Mouse (Mus musculus) forebrain, embryonic 10.5 days (tissue): ENCODE measurements around the gene Dpep3. TPM values are rescaled to one million over a fixed set of nuclear protein-coding genes. Genes with fewer than 3 reads are reported as not detected.
"Not testable (repeated sequence)": the region's sequence is repeated elsewhere in the genome, so short reads cannot be mapped to it uniquely, and the experiment has no call there.

Experiments used
- DNase-seq: peaks from one replicate; pipeline ENCODE4 v3.0.0-alpha.2; 2017; ENCODE audit warnings: low spot score; ENCODE audit errors: extremely low spot score
- H3K27ac ChIP-seq: fragments of 300-500 bp; sonication (generic); 2 replicates; pipeline ENCODE4 v1.5.1; 2016; ENCODE audit warnings: mild to moderate bottlenecking
- H3K27me3 ChIP-seq: fragments of 300-500 bp; sonication (generic); 2 replicates; pipeline ENCODE4 v1.6.1; 2016; ENCODE audit warnings: mild to moderate bottlenecking; ENCODE audit not compliant: poor library complexity, severe bottlenecking
- H3K36me3 ChIP-seq: fragments of 300-500 bp; sonication (generic); replicated peaks from 2 replicates; pipeline ENCODE4 v1.6.1; 2016; ENCODE audit warnings: mild to moderate bottlenecking, moderate library complexity
- H3K4me1 ChIP-seq: fragments of 300-500 bp; sonication (generic); 2 replicates; pipeline ENCODE4 v1.6.1; 2016
- H3K4me3 ChIP-seq: fragments of 300-500 bp; sonication (generic); 2 replicates; pipeline ENCODE4 v1.5.1; 2016; ENCODE audit warnings: mild to moderate bottlenecking, moderate library complexity
- H3K9me3 ChIP-seq: fragments of 300-500 bp; sonication (generic); 2 replicates; pipeline ENCODE4 v1.6.1; 2016; ENCODE audit warnings: mild to moderate bottlenecking, moderate library complexity
- WGBS: fragments of 180-500 bp; shearing (Covaris S2); methylation state at CpG from one replicate; pipeline ENCODE4 v1.1.7; 2016; 5-methylcytosine and 5-hydroxymethylcytosine counted together
- polyA plus RNA-seq: library from polyadenylated mRNA; unstranded; fragments of >200 nt; fragmentation: Nextera tagmentation; extraction: Ambion mirVana; gene quantifications from 2 replicates; pipeline ENCODE4 v1.2.1, GENCODE M21; 2016

Gene Dpep3
- not detected in 2 replicates for polyA plus RNA-seq

DNA sequence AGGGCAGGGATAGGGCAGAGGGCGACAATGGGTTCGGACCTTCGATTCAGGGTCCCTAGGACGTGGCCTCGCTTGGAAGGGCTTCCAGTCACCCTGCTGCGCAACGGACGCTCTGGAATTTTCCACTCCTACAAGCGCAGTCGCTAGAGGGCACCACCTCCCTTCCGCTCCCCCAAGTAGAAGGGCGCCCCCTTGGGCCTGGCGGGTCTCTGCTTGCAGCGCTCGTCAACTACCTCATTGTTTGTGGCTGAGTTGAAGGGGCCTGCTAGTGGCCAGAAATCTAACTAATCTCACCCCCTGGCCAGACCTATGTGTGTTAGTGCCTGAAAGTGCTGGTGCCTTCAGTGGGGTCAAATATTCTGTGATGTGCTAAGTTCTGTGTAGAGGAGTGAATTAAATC is at the start of gene Dpep3:
TSS of gene Dpep3 (minus strand) at position 105 of the 400 bp plus-strand sequence.
- no peaks in the 10 kb centered on the region for H3K36me3 ChIP-seq
- no peaks in the 10 kb centered on the region for H3K4me1 ChIP-seq
- WGBS, result 88% methylated on average over 15 of the region's 15 CpGs
- no peak for DNase-seq
- 0 out of 2 replicates have a peak, but pooled peaks cover 5% of the 10 kb centered on the region for H3K9me3 ChIP-seq
- H3K27ac ChIP-seq, result no peak within 1 kb of the TSS
- H3K27me3 ChIP-seq, result no peaks in the 10 kb centered on the region
- no peak within 1 kb of the TSS for H3K4me3 ChIP-seq

DNA sequence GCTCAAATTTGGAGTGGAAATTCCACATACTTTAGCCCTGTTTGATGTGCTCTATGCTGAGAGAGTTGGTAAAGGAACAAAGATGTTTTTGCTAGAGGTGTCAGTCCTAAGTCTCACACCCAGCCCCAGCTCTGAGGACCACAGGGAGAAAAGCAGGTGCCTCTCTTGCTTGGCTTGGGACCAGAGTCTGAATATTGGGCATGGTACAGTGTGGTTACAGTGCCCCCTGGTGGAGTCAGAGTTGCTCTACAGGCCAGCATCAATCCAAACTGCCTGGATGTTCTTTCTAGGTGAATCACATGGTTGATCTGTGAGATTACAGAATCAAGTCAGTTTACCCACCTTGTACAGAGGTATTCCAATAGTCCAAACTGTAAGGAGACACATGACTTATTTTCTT is 43.3 kb upstream of the Dpep3 start:
- Histone ChIP-seq H3K27ac (no peak overlapping the region), H3K4me1 (no peaks in the 10 kb centered on the region), H3K27me3 (no peaks in the 10 kb centered on the region), H3K4me3 (no peak overlapping the region), H3K36me3 (peaks cover 43% of the 10 kb centered on the region), H3K9me3 (no peaks in the 10 kb centered on the region)
- peak; percentile 64 for DNase-seq

DNA sequence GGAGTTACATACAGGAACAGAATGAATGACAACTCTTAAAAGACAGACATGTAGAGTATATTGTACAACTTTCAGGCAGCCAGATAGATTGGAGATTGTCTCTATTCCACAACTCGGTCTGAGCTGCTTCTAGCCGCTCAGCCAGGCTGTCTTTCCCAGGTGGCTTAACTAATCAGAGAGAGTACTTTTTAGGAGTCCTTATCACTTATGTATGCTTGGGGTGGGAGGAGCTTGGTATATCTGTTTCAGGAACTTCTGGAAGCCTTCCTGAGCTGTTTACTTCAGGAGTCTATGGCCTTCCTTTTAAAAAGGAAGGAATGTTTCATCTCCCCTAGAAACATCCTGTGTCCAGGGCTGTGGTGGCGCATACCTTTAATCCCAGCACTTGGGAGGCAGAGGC is 38.8 kb upstream of the Dpep3 start:
- no peak overlapping the region for H3K27ac ChIP-seq
- no peak overlapping the region for H3K4me3 ChIP-seq
- no peak for DNase-seq
- peaks cover 43% of the 10 kb centered on the region for H3K36me3 ChIP-seq
- WGBS, result 90% methylated on average over 3 of the region's 3 CpGs
- no peaks in the 10 kb centered on the region for H3K27me3 ChIP-seq
- no peaks in the 10 kb centered on the region for H3K4me1 ChIP-seq
- H3K9me3 ChIP-seq, result no peaks in the 10 kb centered on the region

DNA sequence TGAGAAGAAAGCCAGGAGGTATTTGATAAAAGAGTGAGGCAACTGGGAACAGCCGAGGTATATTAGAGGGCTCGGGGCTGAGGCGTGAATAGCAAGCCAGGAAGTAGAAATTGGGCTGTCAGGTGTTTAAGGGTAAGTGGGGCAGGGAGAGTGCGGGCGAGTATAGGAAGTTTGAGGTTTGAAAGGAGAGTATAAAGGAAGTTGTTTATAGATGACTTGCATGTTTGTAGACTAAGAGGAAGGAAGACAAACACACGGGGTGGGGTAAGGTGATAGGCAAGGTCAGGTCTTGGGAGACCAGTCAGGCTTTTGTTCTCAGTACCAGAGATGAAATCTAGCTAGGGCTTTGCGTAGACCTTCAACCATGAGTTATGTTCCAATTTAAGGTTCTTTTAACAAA is 37.9 kb upstream of the Dpep3 start:
- no peak for DNase-seq
- H3K4me3 ChIP-seq, result no peak overlapping the region
- peaks cover 43% of the 10 kb centered on the region for H3K36me3 ChIP-seq
- no peaks in the 10 kb centered on the region for H3K27me3 ChIP-seq
- peaks cover under 1% of the 10 kb centered on the region; the same call in 1 of the 2 replicates for H3K4me1 ChIP-seq
- 95% methylated on average over 7 of the region's 7 CpGs for WGBS
- no peaks in the 10 kb centered on the region for H3K9me3 ChIP-seq
- no peak overlapping the region for H3K27ac ChIP-seq

DNA sequence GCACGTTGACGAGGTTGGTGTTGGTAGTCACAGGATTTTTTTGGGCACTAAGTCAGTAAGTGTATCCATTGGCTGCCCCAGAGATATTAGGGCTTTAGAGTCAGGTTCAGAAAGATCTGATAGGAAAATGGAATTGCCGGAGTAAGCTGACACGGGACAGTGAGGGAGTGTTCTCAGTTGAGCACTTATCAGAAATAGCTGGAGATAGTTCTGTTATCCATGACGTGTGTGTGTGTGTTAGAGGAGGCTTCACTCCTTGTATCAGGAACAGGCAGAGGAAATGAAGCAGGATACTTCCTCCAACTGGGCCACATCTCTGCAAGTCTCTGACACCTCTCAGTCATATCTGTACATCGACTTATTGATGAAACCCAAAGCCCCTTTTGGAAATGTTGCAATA is 37.1 kb upstream of the Dpep3 start:
- Histone ChIP-seq H3K4me1 (peaks cover 8% of the 10 kb centered on the region), H3K27ac (no peak overlapping the region), H3K27me3 (no peaks in the 10 kb centered on the region), H3K4me3 (no peak overlapping the region), H3K9me3 (no peaks in the 10 kb centered on the region), H3K36me3 (peaks cover 40% of the 10 kb centered on the region)
- DNase-seq, result no peak
- WGBS, result 91% methylated on average over 6 of the region's 6 CpGs

DNA sequence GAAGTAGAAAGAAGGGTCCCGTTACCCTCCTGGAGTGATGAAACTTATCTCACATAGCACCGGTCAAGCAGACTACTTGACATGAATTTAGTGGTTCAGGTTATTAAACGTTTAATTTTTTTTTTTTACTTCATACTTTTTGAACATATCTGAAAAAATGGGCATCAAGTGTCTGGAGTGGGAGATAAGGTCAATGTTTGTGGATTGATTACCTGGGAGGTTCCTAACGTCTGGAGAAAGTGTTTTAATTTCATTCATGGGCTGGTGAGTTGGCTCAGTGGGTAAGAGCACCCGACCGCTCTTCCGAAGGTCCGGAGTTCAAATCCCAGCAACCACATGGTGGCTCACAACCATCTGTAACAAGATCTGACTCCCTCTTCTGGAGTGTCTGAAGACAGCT is 33.0 kb upstream of the Dpep3 start:
- H3K27me3 ChIP-seq, H3K27ac ChIP-seq, DNase-seq, H3K9me3 ChIP-seq: not testable (repeated sequence)
- peaks cover 34% of the 10 kb centered on the region for H3K36me3 ChIP-seq
- H3K4me1 ChIP-seq, result peaks cover 25% of the 10 kb centered on the region
- WGBS, result 83% methylated on average over 8 of the region's 8 CpGs
- H3K4me3 ChIP-seq, result peak overlapping the region; percentile 87

DNA sequence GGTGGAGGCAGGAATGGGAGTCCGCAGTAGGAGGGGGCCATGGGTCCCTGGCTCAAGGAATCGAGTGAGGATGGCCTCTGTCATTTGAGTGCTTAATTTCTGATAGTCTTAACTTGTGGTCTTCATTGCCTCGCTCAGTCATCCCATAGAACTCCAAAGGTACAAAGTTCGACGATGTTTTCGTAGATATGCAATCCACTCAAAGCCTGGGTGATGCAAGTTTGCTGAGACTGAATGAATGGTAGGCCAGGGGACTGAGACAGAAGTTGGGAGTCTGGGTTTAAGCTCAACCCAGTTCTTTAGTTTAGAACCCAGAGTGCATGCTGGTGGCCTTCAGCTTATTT is 32.4 kb upstream of the Dpep3 start, which contains the start of gene Ddx28:
TSS of gene Ddx28 (minus strand) at position 240 of the 344 bp plus-strand sequence.
- Histone ChIP-seq H3K27me3 (no peaks in the 10 kb centered on the region), H3K27ac (peak within 1 kb of the TSS; percentile 93), H3K36me3 (peaks cover 29% of the 10 kb centered on the region), H3K4me3 (peak within 1 kb of the TSS; percentile 87), H3K4me1 (peaks cover 25% of the 10 kb centered on the region), H3K9me3 (no peaks in the 10 kb centered on the region)
- 3% methylated on average over 6 of the region's 6 CpGs for WGBS
- DNase-seq, result no peak

DNA sequence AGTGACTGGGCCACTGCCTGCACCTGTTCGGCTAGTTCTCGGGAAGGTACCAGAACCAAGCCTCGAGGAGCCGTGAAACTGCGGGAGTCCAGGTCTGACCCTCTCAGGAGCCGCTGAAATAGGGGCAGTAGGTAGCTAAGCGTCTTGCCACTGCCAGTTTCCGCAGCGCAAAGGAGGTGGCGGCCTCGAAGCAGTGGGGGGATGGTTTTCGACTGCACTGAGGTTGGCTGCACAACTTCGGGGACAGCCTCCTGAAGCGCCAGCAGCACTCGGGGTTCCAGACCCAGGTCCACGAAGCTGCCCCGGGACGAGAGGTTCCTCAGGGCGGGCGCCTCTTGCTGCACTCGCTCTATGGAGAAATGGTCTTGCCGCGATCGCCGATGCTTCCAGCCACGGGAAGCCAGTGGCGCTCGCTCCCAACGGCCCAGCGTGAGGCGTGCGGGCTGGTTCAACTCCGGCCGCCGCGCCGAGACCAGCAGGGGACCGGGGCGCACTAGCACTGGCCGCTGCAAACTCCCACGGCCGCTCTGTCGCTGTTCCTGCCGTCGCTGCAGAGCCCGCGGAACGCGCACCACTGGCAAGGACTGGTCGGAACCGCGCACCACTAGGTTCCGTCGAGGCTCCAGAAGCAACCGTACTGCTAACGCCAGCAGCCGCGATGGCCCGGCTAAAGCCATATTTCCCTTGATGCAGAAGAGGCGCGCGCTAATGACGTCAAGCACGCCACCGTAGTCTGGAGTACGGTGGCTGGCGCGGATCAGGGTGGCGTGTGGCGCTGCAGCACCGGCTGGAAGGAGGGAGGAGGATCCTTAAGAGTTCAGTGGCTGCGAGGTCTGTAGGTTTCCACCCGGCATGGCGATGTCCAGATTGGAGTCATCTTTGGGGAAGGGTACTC is 31.8 kb upstream of the Dpep3 start:
- 2% methylated on average over 74 of the region's 74 CpGs for WGBS
- Histone ChIP-seq H3K9me3 (no peaks in the 10 kb centered on the region), H3K4me1 (peaks cover 25% of the 10 kb centered on the region), H3K27ac (peak overlapping the region; percentile 93), H3K27me3 (no peaks in the 10 kb centered on the region), H3K4me3 (peak overlapping the region; percentile 87), H3K36me3 (peaks cover 25% of the 10 kb centered on the region)
- DNase-seq, result peak; percentile 91

DNA sequence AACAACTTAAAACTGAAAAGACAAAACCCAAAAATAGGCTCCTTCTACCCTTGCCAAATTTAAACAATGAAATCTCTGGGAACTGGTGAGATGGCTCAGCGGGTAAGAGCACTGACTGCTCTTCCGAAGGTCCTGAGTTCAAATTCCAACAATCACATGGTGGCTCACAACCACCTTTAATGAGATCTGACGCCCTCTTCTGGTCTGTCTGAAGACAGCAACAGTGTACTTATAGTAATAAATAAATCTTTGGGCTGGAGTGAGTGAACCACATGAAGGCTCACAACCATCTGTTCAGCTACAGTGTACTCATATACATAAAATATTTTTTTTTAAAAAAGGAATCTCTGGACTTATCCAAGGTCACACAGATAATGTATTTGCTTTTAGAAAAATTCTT is 28.7 kb upstream of the Dpep3 start:
- 72% methylated on average over 3 of the region's 3 CpGs for whole genome bisulfite sequencing
- not testable (repeated sequence) for DNase-seq, H3K9me3 ChIP-seq, H3K27ac ChIP-seq, H3K27me3 ChIP-seq, H3K4me3 ChIP-seq
- H3K4me1 ChIP-seq, result peaks cover 25% of the 10 kb centered on the region
- peaks cover 18% of the 10 kb centered on the region for H3K36me3 ChIP-seq

DNA sequence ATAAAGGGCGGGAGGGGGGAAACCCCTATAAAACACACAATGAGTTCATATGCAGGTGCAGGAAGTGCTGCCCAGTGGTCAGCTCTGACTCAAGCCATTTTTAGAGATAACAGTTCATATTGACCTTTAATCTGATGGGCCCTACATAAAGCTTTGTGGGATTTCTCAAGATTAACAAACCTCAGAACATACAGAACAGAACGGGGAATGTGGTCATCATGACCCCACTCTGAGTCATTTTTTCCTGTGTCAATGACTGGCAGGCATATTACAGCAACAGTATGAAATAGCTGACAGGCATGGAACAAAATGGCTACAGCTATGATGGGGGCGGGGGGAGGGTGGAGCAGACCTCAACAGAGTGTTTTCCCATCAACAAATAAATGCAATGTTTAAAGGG is 27.9 kb upstream of the Dpep3 start:
- no peaks in the 10 kb centered on the region for H3K9me3 ChIP-seq
- H3K4me3 ChIP-seq, result no peak overlapping the region
- peaks cover 18% of the 10 kb centered on the region for H3K36me3 ChIP-seq
- peaks cover 25% of the 10 kb centered on the region for H3K4me1 ChIP-seq
- no peak for DNase-seq
- WGBS, result 88% methylated on average over 3 of the region's 3 CpGs
- H3K27me3 ChIP-seq, result no peaks in the 10 kb centered on the region
- no peak overlapping the region for H3K27ac ChIP-seq

DNA sequence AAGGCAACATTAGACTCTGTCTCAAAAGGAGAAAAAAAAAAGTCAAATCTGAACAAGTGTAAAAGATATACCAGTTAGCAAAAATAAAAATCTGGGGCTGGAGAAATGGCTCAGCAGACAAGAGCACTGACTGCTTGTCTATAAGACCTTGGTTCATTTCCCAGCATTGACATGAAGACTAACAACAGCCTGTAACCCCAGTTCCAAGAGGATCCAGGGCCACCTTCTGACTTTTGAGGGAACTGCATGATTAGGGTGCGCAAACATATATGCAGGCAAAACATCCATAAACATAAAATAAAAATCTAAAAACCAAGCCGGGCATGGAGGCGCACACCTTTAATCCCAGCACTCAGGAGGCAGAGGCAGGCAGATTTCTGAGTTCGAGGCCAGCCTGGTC is 27.2 kb upstream of the Dpep3 start:
- H3K4me1 ChIP-seq, result peaks cover 18% of the 10 kb centered on the region
- WGBS, result 90% methylated on average over 4 of the region's 4 CpGs
- DNase-seq, result no peak
- H3K9me3 ChIP-seq, result no peaks in the 10 kb centered on the region
- peaks cover 18% of the 10 kb centered on the region for H3K36me3 ChIP-seq
- no peak overlapping the region for H3K4me3 ChIP-seq
- no peak overlapping the region for H3K27ac ChIP-seq
- H3K27me3 ChIP-seq, result no peaks in the 10 kb centered on the region

DNA sequence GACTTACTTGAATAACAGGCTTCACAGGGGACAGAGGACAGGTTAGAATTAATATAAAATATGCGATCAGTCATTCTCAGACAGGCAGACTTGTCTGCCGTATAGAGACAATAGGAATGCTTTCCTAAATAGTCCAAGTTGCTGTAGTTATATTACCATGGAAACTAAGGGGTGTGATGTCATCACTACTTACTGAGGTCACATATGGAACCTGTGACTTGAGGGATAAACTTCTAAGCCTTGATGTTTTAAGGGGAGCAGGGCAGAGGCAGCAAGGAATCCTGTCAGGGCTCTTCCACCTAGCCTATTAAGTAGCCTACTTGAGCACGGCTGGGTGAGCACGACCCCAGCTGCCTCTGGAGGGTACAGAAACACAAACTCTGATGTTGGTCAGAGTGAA is 26.6 kb upstream of the Dpep3 start, which contains the start of gene Dpep2nb:
TSS of gene Dpep2nb (minus strand) at position 101 of the 400 bp plus-strand sequence.
- peaks cover 18% of the 10 kb centered on the region for H3K36me3 ChIP-seq
- H3K27me3 ChIP-seq, result no peaks in the 10 kb centered on the region
- WGBS, result 84% methylated on average over 4 of the region's 4 CpGs
- DNase-seq, result no peak
- no peak within 1 kb of the TSS for H3K4me3 ChIP-seq
- H3K4me1 ChIP-seq, result peaks cover 14% of the 10 kb centered on the region
- H3K9me3 ChIP-seq, result no peaks in the 10 kb centered on the region
- no peak within 1 kb of the TSS for H3K27ac ChIP-seq

DNA sequence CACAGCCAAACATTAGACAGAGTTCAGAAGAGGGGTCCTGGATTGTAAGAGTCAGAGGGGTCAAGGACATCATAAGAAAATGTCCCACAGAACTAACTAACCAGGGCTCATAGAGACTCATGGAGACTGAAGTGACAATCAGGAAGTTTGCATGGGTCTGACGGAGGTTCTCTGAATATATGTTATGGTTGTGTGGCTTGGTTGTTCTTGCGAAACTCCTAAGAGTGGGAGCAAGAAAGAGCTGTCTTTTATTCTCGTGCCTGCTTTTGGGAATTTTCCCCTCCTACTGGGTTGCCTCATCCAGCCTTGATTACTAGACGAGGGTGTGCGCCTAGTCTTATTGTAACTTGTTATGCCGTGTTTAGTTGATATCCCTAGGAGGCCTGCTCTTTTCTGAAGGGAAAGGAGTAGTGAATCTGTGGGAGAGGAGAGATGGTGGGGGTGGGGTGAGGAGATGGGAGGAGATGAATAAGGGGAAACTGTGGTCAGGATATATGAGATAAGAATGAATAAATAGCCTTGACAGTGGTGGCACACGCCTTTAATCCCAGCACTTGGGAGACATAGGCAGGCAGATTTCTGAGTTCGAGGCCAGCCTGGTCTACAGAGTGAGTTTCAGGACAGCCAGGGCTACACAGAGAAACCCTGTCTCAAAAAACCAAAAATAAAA is 25.4 kb upstream of the Dpep3 start:
- 81% methylated on average over 8 of the region's 8 CpGs for WGBS
- Histone ChIP-seq H3K4me1 (peaks cover 2% of the 10 kb centered on the region), H3K9me3 (no peaks in the 10 kb centered on the region), H3K36me3 (peaks cover 12% of the 10 kb centered on the region), H3K27me3 (no peaks in the 10 kb centered on the region), H3K27ac (no peak overlapping the region), H3K4me3 (no peak overlapping the region)
- no peak for DNase-seq
